20 mouse cellular contexts compared by ENCODE assay signal in the genomic region with DNA sequence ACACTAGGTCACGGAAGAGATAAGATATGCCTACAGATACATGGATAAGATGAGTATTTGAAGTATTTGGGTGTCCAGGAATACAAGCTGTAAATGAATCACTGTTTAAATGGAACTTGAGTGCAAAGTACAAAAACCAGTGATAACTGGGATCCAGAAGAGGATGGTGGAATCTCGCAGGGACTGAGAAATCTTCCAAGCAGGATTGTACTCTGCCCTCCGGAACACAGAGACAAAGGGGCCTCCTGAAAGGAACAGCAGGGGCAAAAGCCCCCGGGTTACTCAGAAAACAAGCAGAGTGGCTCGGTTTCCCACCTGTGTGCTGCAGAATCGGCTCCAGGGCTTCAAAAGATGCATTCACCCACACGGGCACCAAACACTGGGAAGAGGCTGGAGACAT. TPM values are rescaled to one million over a fixed set of nuclear protein-coding genes. Genes with fewer than 3 reads are reported as not detected.
DNase-seq lines count a peak whose midpoint lies in the region; ATAC-seq lines count a peak whose summit lies in the region.
"Had no signal": no experiment of that assay in that cellular context is flagged by ENCODE, and none has a peak within 500 bp of the region (broad histone marks: within the 10 kb centered on the region; RNA-seq: fewer than 3 reads in every experiment).

No protein-coding gene starts in this region.

- H3K36me3 ChIP-seq in kidney, embryonic 14.5 days (ENCODE audit: control insufficient read depth, insufficient read depth, low read length) = no peaks in the 10 kb centered on the region
- H3K36me3 ChIP-seq in intestine, embryonic 16.5 days (ENCODE audit: control insufficient read depth, insufficient read depth, low read length) = no peaks in the 10 kb centered on the region
- H3K36me3 ChIP-seq in hindbrain, embryonic 16.5 days (ENCODE audit: control insufficient read depth, insufficient read depth, low read length) = no peaks in the 10 kb centered on the region
- H3K36me3 ChIP-seq: embryonic facial prominence, embryonic 13.5 days; forebrain, embryonic 12.5 days; heart, embryonic 13.5 days; hindbrain, embryonic 15.5 days had no signal

- no peak overlapping the region for H3K9ac ChIP-seq in kidney, embryonic 14.5 days (ENCODE audit: low read depth, low read length)
- H3K9ac ChIP-seq in intestine, embryonic 16.5 days (ENCODE audit: low read depth, low read length) = no peak overlapping the region
- no peak overlapping the region for H3K9ac ChIP-seq in hindbrain, embryonic 16.5 days (ENCODE audit: low read depth, low read length)
- H3K9ac ChIP-seq: embryonic facial prominence, embryonic 13.5 days; forebrain, embryonic 12.5 days; forebrain, postnatal 0 days; heart, embryonic 13.5 days; hindbrain, embryonic 15.5 days had no signal

- H3K27me3 ChIP-seq in kidney, embryonic 14.5 days (ENCODE audit: control insufficient read depth, insufficient read depth, low read length) = no peaks in the 10 kb centered on the region
- H3K27me3 ChIP-seq in intestine, embryonic 16.5 days (replicated peaks; ENCODE audit: control insufficient read depth, insufficient read depth, low read length) = no peaks in the 10 kb centered on the region
- no peaks in the 10 kb centered on the region for H3K27me3 ChIP-seq in hindbrain, embryonic 16.5 days (replicated peaks; ENCODE audit: control insufficient read depth, insufficient read depth, low read length)
- H3K27me3 ChIP-seq: CH12.LX; embryonic facial prominence, embryonic 13.5 days; forebrain, embryonic 12.5 days; heart, embryonic 13.5 days; hindbrain, embryonic 15.5 days had no signal

- H3K27ac ChIP-seq in kidney, embryonic 14.5 days (ENCODE audit: low read depth, low read length) = no peak overlapping the region
- no peak overlapping the region for H3K27ac ChIP-seq in intestine, embryonic 16.5 days (ENCODE audit: low read length)
- H3K27ac ChIP-seq in hindbrain, embryonic 16.5 days (ENCODE audit: low read depth, low read length) = no peak overlapping the region
- H3K27ac ChIP-seq: embryonic facial prominence, embryonic 13.5 days; forebrain, embryonic 12.5 days; heart, embryonic 13.5 days; hindbrain, embryonic 15.5 days had no signal

- H3K4me1 ChIP-seq in kidney, embryonic 14.5 days (ENCODE audit: control insufficient read depth, insufficient read depth, low read length) = peaks cover 10% of the 10 kb centered on the region; the same call in 1 of the 2 replicates
- no peaks in the 10 kb centered on the region; the same call in 1 of the 2 replicates for H3K4me1 ChIP-seq in intestine, embryonic 16.5 days (ENCODE audit: control insufficient read depth, insufficient read depth, low read length)
- H3K4me1 ChIP-seq in hindbrain, embryonic 16.5 days (ENCODE audit: control insufficient read depth, insufficient read depth, low read depth, low read length) = no peaks in the 10 kb centered on the region
- H3K4me1 ChIP-seq: embryonic facial prominence, embryonic 13.5 days; forebrain, embryonic 12.5 days had no signal

- H3K9me3 ChIP-seq in kidney, embryonic 14.5 days (ENCODE audit: control insufficient read depth, low read length) = no peaks in the 10 kb centered on the region
- H3K9me3 ChIP-seq in intestine, embryonic 16.5 days (ENCODE audit: control insufficient read depth, low read length) = no peaks in the 10 kb centered on the region
- no peaks in the 10 kb centered on the region for H3K9me3 ChIP-seq in hindbrain, embryonic 16.5 days (ENCODE audit: control insufficient read depth, low read length)
- H3K9me3 ChIP-seq: embryonic facial prominence, embryonic 13.5 days; forebrain, embryonic 12.5 days; heart, embryonic 13.5 days; hindbrain, embryonic 15.5 days had no signal

- no peak for ATAC-seq in kidney, embryonic 14.5 days (ENCODE audit: low FRiP score, low TSS enrichment)
- peak; percentile 87 for ATAC-seq in intestine, embryonic 16.5 days
- no peak for ATAC-seq in hindbrain, embryonic 16.5 days
- ATAC-seq: forebrain, postnatal 0 days had no signal

- H3K4me2 ChIP-seq in kidney, embryonic 14.5 days (replicated peaks; ENCODE audit: low read depth, low read length) = no peak overlapping the region
- H3K4me2 ChIP-seq in intestine, embryonic 16.5 days (ENCODE audit: low read depth, low read length) = no peak overlapping the region
- no peak overlapping the region for H3K4me2 ChIP-seq in hindbrain, embryonic 16.5 days (ENCODE audit: low read length)
- H3K4me2 ChIP-seq: embryonic facial prominence, embryonic 13.5 days; forebrain, embryonic 12.5 days; heart, embryonic 13.5 days; hindbrain, embryonic 15.5 days had no signal

- DNase-seq in kidney, adult 18-20 months = peak; percentile 40
- peak; percentile 41 for DNase-seq in kidney, postnatal 10 days
- peak; percentile 6 to 35 for DNase-seq in kidney, postnatal 4 days
- no peak for DNase-seq in adrenal gland, postnatal 36 days
- no peak for DNase-seq in thymus, postnatal 10 days (ENCODE audit: low spot score in 2 of 2)
- DNase-seq: adrenal gland, adult 8-10 months; cerebellum, adult 11-12 months; cerebellum, adult 9-10 months; cerebellum, postnatal 36 days; forebrain, postnatal 0 days; gastrocnemius, postnatal 14 days; heart, postnatal 36 days had no signal

- 70% methylated on average over 7 of the region's 7 CpGs for WGBS in kidney, embryonic 14.5 days
- 49% methylated on average over 7 of the region's 7 CpGs for WGBS in intestine, embryonic 16.5 days
- 32% methylated on average over 7 of the region's 7 CpGs for WGBS in hindbrain, embryonic 16.5 days

- no peak overlapping the region for H3K4me3 ChIP-seq in kidney, embryonic 14.5 days (ENCODE audit: low read length)
- H3K4me3 ChIP-seq in intestine, embryonic 16.5 days (ENCODE audit: low read length) = no peak overlapping the region
- no peak overlapping the region for H3K4me3 ChIP-seq in hindbrain, embryonic 16.5 days (ENCODE audit: low read length)
- H3K4me3 ChIP-seq: embryonic facial prominence, embryonic 13.5 days; forebrain, embryonic 12.5 days; heart, embryonic 13.5 days; hindbrain, embryonic 15.5 days had no signal

RNA-seq across cellular contexts. Expression of a gene that starts 55.2 kb away (rescaled TPM):
- polyA plus RNA-seq in kidney, embryonic 14.5 days (2014; fragmentation: Nextera tagmentation; extraction: Ambion mirVana) = 35.0 and 64.2 TPM in 2 replicates
- polyA plus RNA-seq in intestine, embryonic 16.5 days (2015; fragmentation: Nextera tagmentation; extraction: Ambion mirVana) = 55.5 and 73.7 TPM in 2 replicates
- 16.2 and 26.1 TPM in 2 replicates for polyA plus RNA-seq in hindbrain, embryonic 16.5 days (2015; fragmentation: Nextera tagmentation; extraction: Ambion mirVana)
- total RNA-seq in adrenal gland, postnatal 36 days (2021) = 100 to 1,000 TPM; 435 to 470 TPM

Comparison
In these comparisons a context has a peak if more than half of its experiments do, and no peak if none do; other contexts are left out.
1. DNase-seq: peak in kidney, adult 18-20 months (single experiment), kidney, postnatal 10 days (single experiment) and kidney, postnatal 4 days (2 of 2); none in adrenal gland, postnatal 36 days (0 of 2) and thymus, postnatal 10 days (0 of 2).